Mouse (Mus musculus) hindbrain, embryonic 15.5 days (tissue): ENCODE results near the gene Zfp146. TPM values are rescaled to one million over a fixed set of nuclear protein-coding genes. Genes with fewer than 3 reads are reported as not detected.

Experiments used
- ATAC-seq: fragments of 200-750 bp; cut with Nextera tagmentation; 2 replicates; pipeline ENCODE4 v1.8.0; 2017; ENCODE audit warnings: low read depth, moderate number of reproducible peaks, moderate TSS enrichment; ENCODE audit not compliant: low FRiP score
- H3K27ac ChIP-seq: fragments of 300-500 bp; sonication (generic); replicated peaks from 2 replicates; pipeline ENCODE4 v1.5.1; 2015; ENCODE audit warnings: mild to moderate bottlenecking, inconsistent platforms
- H3K27me3 ChIP-seq: fragments of 300-500 bp; sonication (generic); 2 replicates; pipeline ENCODE4 v1.6.1; 2015; ENCODE audit warnings: control low read depth, inconsistent platforms
- H3K36me3 ChIP-seq: fragments of 300-500 bp; sonication (generic); 2 replicates; pipeline ENCODE4 v1.6.1; 2015; ENCODE audit warnings: control low read depth, inconsistent platforms
- H3K4me1 ChIP-seq: fragments of 300-500 bp; sonication (generic); replicated peaks from 2 replicates; pipeline ENCODE4 v1.6.1; 2015; ENCODE audit warnings: control low read depth, inconsistent platforms
- H3K4me2 ChIP-seq: fragments of 300-500 bp; sonication (generic); 2 replicates; pipeline ENCODE4 v1.6.1; 2015; ENCODE audit warnings: moderate library complexity, mild to moderate bottlenecking, inconsistent platforms
- H3K4me3 ChIP-seq: fragments of 300-500 bp; sonication (generic); 2 replicates; pipeline ENCODE4 v1.5.1; 2015; ENCODE audit warnings: mild to moderate bottlenecking, inconsistent platforms
- H3K9ac ChIP-seq: fragments of 300-500 bp; sonication (generic); 2 replicates; pipeline ENCODE4 v1.6.1; 2015; ENCODE audit warnings: inconsistent platforms
- H3K9me3 ChIP-seq: fragments of 300-500 bp; sonication (generic); 2 replicates; pipeline ENCODE4 v1.6.1; 2016; ENCODE audit warnings: control low read depth, inconsistent platforms
- WGBS: fragments of 180-500 bp; shearing (Covaris S2); methylation state at CpG from one replicate; pipeline ENCODE4 v1.1.7; 2015; 5-methylcytosine and 5-hydroxymethylcytosine counted together
- polyA plus RNA-seq: library from polyadenylated mRNA; unstranded; fragments of >200 nt; fragmentation: Nextera tagmentation; extraction: Ambion mirVana; gene quantifications from 2 replicates; pipeline ENCODE4 v1.2.1, GENCODE M21; 2015

Zfp146 gene
- polyA plus RNA-seq, 1 experiment from 2014 or later, result 10.5 TPM

GRCm38 (mm10) chr7:30199498-30200139 is 30.1 kb upstream of the Zfp146 start:
- ATAC-seq, result no peak
- Histone ChIP-seq H3K27ac (no peak overlapping the region), H3K4me2 (no peak overlapping the region), H3K9me3 (no peaks in the 10 kb centered on the region), H3K4me3 (no peak overlapping the region), H3K4me1 (peaks cover 9% of the 10 kb centered on the region), H3K9ac (no peak overlapping the region), H3K27me3 (no peaks in the 10 kb centered on the region), H3K36me3 (no peaks in the 10 kb centered on the region)
- WGBS, result 80% methylated on average over 18 of the region's 18 CpGs

GRCm38 (mm10) chr7:30198481-30198971 is 29.0 kb upstream of the Zfp146 start, which contains the start of gene Capns1:
Gene Capns1 (minus strand): TSS chr7:30198811.
- Histone ChIP-seq H3K4me2 (peak within 1 kb of the TSS; percentile 44), H3K9me3 (no peaks in the 10 kb centered on the region), H3K9ac (no peak within 1 kb of the TSS), H3K27ac (no peak within 1 kb of the TSS), H3K4me1 (peaks cover 10% of the 10 kb centered on the region), H3K27me3 (no peaks in the 10 kb centered on the region), H3K36me3 (no peaks in the 10 kb centered on the region), H3K4me3 (peak within 1 kb of the TSS; percentile 17; the same call in 1 of the 2 replicates)
- no peak for ATAC-seq
- 8% methylated on average over 8 of the region's 8 CpGs for WGBS

- H3K9me3 ChIP-seq, result no peaks in the 10 kb centered on the region
- no peaks in the 10 kb centered on the region for H3K27me3 ChIP-seq
- no peak overlapping the region for H3K4me3 ChIP-seq
- no peaks in the 10 kb centered on the region for H3K36me3 ChIP-seq
- no peak overlapping the region for H3K27ac ChIP-seq
- H3K4me1 ChIP-seq, result peaks cover 18% of the 10 kb centered on the region
- 74% methylated on average over 5 of the region's 5 CpGs for WGBS
- no peak overlapping the region for H3K4me2 ChIP-seq
- no peak overlapping the region for H3K9ac ChIP-seq
- no peak for ATAC-seq
Observed at GRCm38 (mm10) chr7:30197592-30198129, 28.1 kb upstream of the Zfp146 start.

DNA sequence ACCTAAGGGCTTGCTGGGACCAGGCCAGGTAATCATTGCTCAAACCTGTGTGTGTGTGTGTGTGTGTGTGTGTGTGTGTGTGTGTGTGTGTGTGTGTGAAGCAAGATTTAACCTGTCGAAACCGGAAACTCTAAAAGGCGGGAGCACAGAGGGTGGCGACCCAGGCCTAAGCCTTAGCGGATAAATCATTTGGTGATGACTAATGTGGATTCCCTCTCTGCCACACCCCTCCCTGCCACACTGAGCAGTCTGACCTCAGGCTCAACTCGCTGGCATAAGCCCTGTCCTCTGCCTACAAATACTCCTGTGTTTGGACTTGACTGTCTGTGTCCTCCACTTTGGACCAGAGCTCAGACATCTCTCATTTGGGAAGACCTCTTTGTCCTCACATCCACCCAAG is 26.6 kb upstream of the Zfp146 start:
- no peaks in the 10 kb centered on the region for H3K27me3 ChIP-seq
- no peaks in the 10 kb centered on the region for H3K9me3 ChIP-seq
- H3K4me1 ChIP-seq, result peaks cover 23% of the 10 kb centered on the region
- H3K27ac ChIP-seq, result no peak overlapping the region
- H3K4me2 ChIP-seq, result no peak overlapping the region
- H3K4me3 ChIP-seq, result no peak overlapping the region
- no peak for ATAC-seq
- peaks cover 14% of the 10 kb centered on the region for H3K36me3 ChIP-seq
- H3K9ac ChIP-seq, result no peak overlapping the region
- WGBS, result 83% methylated on average over 6 of the region's 6 CpGs

- Histone ChIP-seq H3K27ac (peak overlapping the region; percentile 84; the same call in 1 of the 2 replicates), H3K36me3 (peaks cover 21% of the 10 kb centered on the region), H3K4me2 (peak overlapping the region; percentile 75), H3K9me3 (no peaks in the 10 kb centered on the region), H3K9ac (no peak overlapping the region), H3K27me3 (no peaks in the 10 kb centered on the region), H3K4me1 (peaks cover 23% of the 10 kb centered on the region), H3K4me3 (peak overlapping the region; percentile 70; the same call in 1 of the 2 replicates)
- WGBS, result 73% methylated on average over 6 of the region's 6 CpGs
- ATAC-seq, result no peak
Observed at GRCm38 (mm10) chr7:30195461-30195860, 25.9 kb upstream of the Zfp146 start.

DNA sequence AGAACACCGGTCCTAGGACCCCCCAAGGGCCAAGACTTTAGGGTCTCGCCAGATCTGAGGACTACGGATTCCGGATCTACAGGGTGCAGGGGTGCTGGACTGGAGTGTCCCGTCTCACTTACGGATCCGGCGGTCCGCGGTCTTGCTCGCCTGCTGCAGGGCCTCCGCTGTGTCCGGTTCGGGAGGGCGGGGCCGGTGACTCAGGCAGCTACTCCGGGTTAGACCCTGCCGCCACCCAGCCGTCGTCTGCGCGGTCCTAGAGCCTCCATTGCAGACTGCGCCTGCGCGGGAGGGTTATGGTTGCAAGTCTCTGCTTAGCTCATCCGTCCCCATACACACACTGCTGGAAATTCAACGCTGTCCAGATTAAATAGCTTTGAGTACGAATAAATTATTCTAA is 25.3 kb upstream of the Zfp146 start:
- Histone ChIP-seq H3K27me3 (no peaks in the 10 kb centered on the region), H3K4me3 (peak overlapping the region; percentile 70), H3K4me2 (peak overlapping the region; percentile 75), H3K9me3 (no peaks in the 10 kb centered on the region), H3K27ac (peak overlapping the region; percentile 84), H3K9ac (peak overlapping the region; percentile 72), H3K36me3 (peaks cover 25% of the 10 kb centered on the region), H3K4me1 (peaks cover 23% of the 10 kb centered on the region)
- whole genome bisulfite sequencing, result 0% methylated on average over 28 of the region's 28 CpGs
- peak; percentile 90 for ATAC-seq

DNA sequence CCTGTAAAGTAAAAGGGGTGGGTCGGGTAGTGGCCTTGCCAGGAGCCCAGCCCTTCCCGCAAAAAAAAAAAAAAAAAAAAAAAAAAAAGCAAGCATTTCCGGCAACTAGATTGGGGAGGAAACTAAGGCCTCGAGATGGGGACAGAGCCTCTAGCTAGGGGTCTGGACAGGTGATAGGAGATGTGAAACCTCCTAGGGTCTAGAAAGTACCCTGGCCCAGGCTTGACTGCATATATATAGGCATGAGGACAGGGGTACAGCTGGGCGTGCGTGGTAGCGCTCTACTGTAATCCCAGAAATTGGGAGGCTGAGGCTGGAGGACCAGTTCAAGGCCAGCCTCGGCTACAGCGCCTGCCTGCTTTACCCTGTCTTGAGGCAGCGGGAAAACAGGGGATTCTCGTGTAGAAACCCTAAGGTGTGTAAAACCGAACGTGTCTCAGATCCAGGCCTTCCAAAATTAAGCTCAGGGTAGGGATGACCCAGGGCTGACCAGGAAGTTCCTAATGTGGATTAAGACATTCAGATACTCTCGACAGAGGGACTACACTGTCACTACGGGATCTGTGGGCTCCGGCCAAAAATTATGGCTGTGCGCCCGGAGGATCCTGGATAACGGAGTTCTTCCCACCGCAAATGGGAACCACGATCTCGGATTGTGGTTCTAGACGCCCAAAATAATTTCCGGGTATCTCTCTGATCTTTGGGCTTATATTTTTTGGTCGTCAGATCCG is 24.7 kb upstream of the Zfp146 start:
- H3K27ac ChIP-seq, result peak overlapping the region; percentile 84
- no peaks in the 10 kb centered on the region for H3K9me3 ChIP-seq
- H3K36me3 ChIP-seq, result peaks cover 28% of the 10 kb centered on the region
- peak overlapping the region; percentile 70 for H3K4me3 ChIP-seq
- WGBS, result under 1% methylated on average over 25 of the region's 26 CpGs
- peaks cover 23% of the 10 kb centered on the region for H3K4me1 ChIP-seq
- H3K9ac ChIP-seq, result peak overlapping the region; percentile 72
- peak; percentile 24 for ATAC-seq
- H3K4me2 ChIP-seq, result peak overlapping the region; percentile 75
- H3K27me3 ChIP-seq, result no peaks in the 10 kb centered on the region

DNA sequence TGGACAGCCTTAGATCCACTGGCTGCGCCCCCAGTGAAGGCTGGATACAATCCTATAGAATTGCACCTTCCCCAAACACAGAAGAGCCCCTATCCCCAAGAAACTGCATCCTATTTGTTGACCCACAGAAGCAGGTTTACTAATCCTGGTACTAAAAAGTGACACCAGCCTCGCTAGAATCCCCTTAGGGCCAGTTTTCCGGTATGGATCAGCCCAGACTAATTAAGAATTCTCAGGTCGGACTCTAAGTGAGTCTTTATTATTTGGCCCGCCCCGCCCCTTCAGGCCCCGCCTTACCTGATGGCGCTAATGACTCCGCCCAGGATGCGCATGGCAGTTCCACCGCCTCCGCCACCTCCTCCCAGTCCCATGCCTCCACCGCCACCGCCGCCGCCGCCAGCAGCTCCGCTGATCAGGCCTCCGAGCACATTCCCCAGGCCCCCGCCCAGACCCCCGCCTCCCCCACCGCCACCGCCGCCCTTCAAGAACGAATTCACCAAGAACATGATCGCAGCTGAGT is 24.1 kb upstream of the Zfp146 start:
- Histone ChIP-seq H3K9ac (peak overlapping the region; percentile 72), H3K4me1 (peaks cover 23% of the 10 kb centered on the region), H3K9me3 (no peaks in the 10 kb centered on the region), H3K4me2 (peak overlapping the region; percentile 75), H3K4me3 (peak overlapping the region; percentile 70), H3K27ac (peak overlapping the region; percentile 84), H3K36me3 (peaks cover 35% of the 10 kb centered on the region), H3K27me3 (no peaks in the 10 kb centered on the region)
- WGBS, result 2% methylated on average over 25 of the region's 26 CpGs
- ATAC-seq, result peak; percentile 61; the same call in 1 of the 2 replicates

DNA sequence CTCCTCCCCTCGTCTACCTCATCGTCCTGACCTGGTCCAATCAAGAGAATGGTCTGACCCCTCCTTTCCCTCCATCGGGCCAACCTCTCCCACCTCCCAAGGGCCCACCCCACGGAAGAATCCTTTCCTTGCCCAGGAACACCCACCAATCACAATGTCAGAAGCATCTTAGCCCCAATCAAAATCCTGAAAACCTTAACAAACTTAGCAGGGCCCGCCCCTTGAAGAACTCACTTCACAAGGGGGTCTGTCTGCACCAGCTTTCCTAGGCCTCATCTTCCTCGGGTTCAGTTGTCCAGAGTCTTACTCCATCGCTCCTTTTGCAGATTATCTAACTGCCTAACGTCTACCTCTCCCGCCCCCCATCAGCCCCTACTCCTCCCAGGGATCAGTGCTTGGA is 23.5 kb upstream of the Zfp146 start:
- Histone ChIP-seq H3K4me3 (peak overlapping the region; percentile 70), H3K9ac (peak overlapping the region; percentile 72), H3K4me1 (peaks cover 21% of the 10 kb centered on the region), H3K27me3 (no peaks in the 10 kb centered on the region), H3K27ac (peak overlapping the region; percentile 84; the same call in 1 of the 2 replicates), H3K36me3 (peaks cover 41% of the 10 kb centered on the region), H3K9me3 (no peaks in the 10 kb centered on the region), H3K4me2 (peak overlapping the region; percentile 75)
- ATAC-seq, result peak; percentile 2; the same call in 1 of the 2 replicates
- WGBS, result 21% methylated on average over 9 of the region's 9 CpGs

- WGBS, result 92% methylated on average over 12 of the region's 12 CpGs
- no peak overlapping the region for H3K4me2 ChIP-seq
- H3K27me3 ChIP-seq, result no peaks in the 10 kb centered on the region
- H3K9ac ChIP-seq, result no peak overlapping the region
- no peak overlapping the region for H3K4me3 ChIP-seq
- peaks cover 50% of the 10 kb centered on the region for H3K36me3 ChIP-seq
- no peaks in the 10 kb centered on the region for H3K9me3 ChIP-seq
- no peak for ATAC-seq
- H3K27ac ChIP-seq, result no peak overlapping the region
- peaks cover 20% of the 10 kb centered on the region for H3K4me1 ChIP-seq
Observed at GRCm38 (mm10) chr7:30192088-30192487, 22.5 kb upstream of the Zfp146 start.

- Histone ChIP-seq H3K27me3 (no peaks in the 10 kb centered on the region), H3K4me2 (no peak overlapping the region), H3K9me3 (no peaks in the 10 kb centered on the region), H3K9ac (no peak overlapping the region), H3K36me3 (peaks cover 69% of the 10 kb centered on the region), H3K27ac (no peak overlapping the region), H3K4me1 (peaks cover 17% of the 10 kb centered on the region), H3K4me3 (no peak overlapping the region)
- whole genome bisulfite sequencing, result 90% methylated on average over 4 of the region's 4 CpGs
- ATAC-seq, result no peak
Observed at GRCm38 (mm10) chr7:30189116-30189491, 19.6 kb upstream of the Zfp146 start.
